Mouse (Mus musculus) bone marrow macrophage, adult 2 months (primary cell): ENCODE measurements around the gene Paqr3. TPM values are rescaled to one million over a fixed set of nuclear protein-coding genes. Genes with fewer than 3 reads are reported as not detected.

Experiments used
- H3K27ac ChIP-seq: 2 replicates; pipeline ENCODE4 v1.5.1; 2012; ENCODE audit warnings: low read depth, low read length; ENCODE audit not compliant: insufficient read depth
- H3K4me1 ChIP-seq: 2 replicates; pipeline ENCODE4 v1.6.1; 2012; ENCODE audit warnings: low read length; ENCODE audit not compliant: control insufficient read depth, insufficient read depth
- H3K4me3 ChIP-seq: 2 replicates; pipeline ENCODE4 v1.5.1; 2012; ENCODE audit warnings: mild to moderate bottlenecking, low read length, moderate library complexity; ENCODE audit not compliant: insufficient read depth
- CTCF ChIP-seq: IDR thresholded peaks from 2 replicates; pipeline ENCODE4 v1.5.1; 2012; ENCODE audit warnings: low read depth, mild to moderate bottlenecking, low read length, moderate library complexity
- POLR2A ChIP-seq: IDR thresholded peaks from 2 replicates; pipeline ENCODE4 v1.6.1; 2012; ENCODE audit warnings: mild to moderate bottlenecking, low read depth, low read length, borderline replicate concordance
- polyA plus RNA-seq: library from polyadenylated mRNA; stranded (reverse); fragments of >200 nt; gene quantifications from 2 replicates; pipeline ENCODE4 v1.2.4, GENCODE M21; 2012; ENCODE audit not compliant: missing spikeins, insufficient read depth, insufficient read length

Gene Paqr3
- polyA plus RNA-seq, 1 experiment, result 2.4 TPM

GRCm38 (mm10) chr5:97110133-97110532, 1.3 kb downstream of the Paqr3 start:
- peaks cover 10% of the 10 kb centered on the region for H3K4me1 ChIP-seq
- H3K4me3 ChIP-seq, result no peak overlapping the region
- no peak overlapping the region for H3K27ac ChIP-seq
- no peak for TF ChIP-seq POLR2A

GRCm38 (mm10) chr5:97108333-97108732, 3.1 kb downstream of the Paqr3 start:
- peaks cover 10% of the 10 kb centered on the region for H3K4me1 ChIP-seq
- H3K27ac ChIP-seq, result no peak overlapping the region
- no peak overlapping the region for H3K4me3 ChIP-seq
- TF ChIP-seq POLR2A, result no peak
- TF ChIP-seq CTCF, result no peak

- Histone ChIP-seq H3K27ac (no peak overlapping the region), H3K4me1 (no peaks in the 10 kb centered on the region)
- TF ChIP-seq CTCF (no peak), POLR2A (no peak)
Observed at GRCm38 (mm10) chr5:97099954-97100353, 11.4 kb downstream of the Paqr3 start.

GRCm38 (mm10) chr5:97097631-97098041, 13.8 kb downstream of the Paqr3 start:
- Histone ChIP-seq H3K4me3 (no peak overlapping the region), H3K4me1 (no peaks in the 10 kb centered on the region), H3K27ac (no peak overlapping the region)
- TF ChIP-seq POLR2A (no peak), CTCF (no peak)

More at GRCm38 (mm10) chr5:97099954-97100353, 11.4 kb downstream of the Paqr3 start:
- H3K4me3 ChIP-seq, result no peak overlapping the region

GRCm38 (mm10) chr5:97095335-97095734, 16.1 kb downstream of the Paqr3 start:
- H3K4me3 ChIP-seq, result no peak overlapping the region
- no peak for TF ChIP-seq CTCF
- TF ChIP-seq POLR2A, result no peak
- no peak overlapping the region for H3K27ac ChIP-seq

GRCm38 (mm10) chr5:97092970-97093369, 18.4 kb downstream of the Paqr3 start:
- no peak overlapping the region for H3K27ac ChIP-seq

More at GRCm38 (mm10) chr5:97095335-97095734, 16.1 kb downstream of the Paqr3 start:
- no peaks in the 10 kb centered on the region for H3K4me1 ChIP-seq

GRCm38 (mm10) chr5:97090034-97090784, 21.2 kb downstream of the Paqr3 start:
- Histone ChIP-seq H3K4me3 (no peak overlapping the region), H3K27ac (no peak overlapping the region), H3K4me1 (no peaks in the 10 kb centered on the region)
- TF ChIP-seq POLR2A (no peak), CTCF (no peak)

More at GRCm38 (mm10) chr5:97092970-97093369, 18.4 kb downstream of the Paqr3 start:
- no peaks in the 10 kb centered on the region for H3K4me1 ChIP-seq
- TF ChIP-seq POLR2A (no peak), CTCF (no peak)
- no peak overlapping the region for H3K4me3 ChIP-seq

GRCm38 (mm10) chr5:97089426-97089825, 22.0 kb downstream of the Paqr3 start:
- TF ChIP-seq POLR2A, result no peak
- TF ChIP-seq CTCF, result no peak
- Histone ChIP-seq H3K4me3 (no peak overlapping the region), H3K27ac (no peak overlapping the region), H3K4me1 (no peaks in the 10 kb centered on the region)

GRCm38 (mm10) chr5:97088231-97088630, 23.2 kb downstream of the Paqr3 start:
- Histone ChIP-seq H3K4me3 (no peak overlapping the region), H3K27ac (no peak overlapping the region), H3K4me1 (no peaks in the 10 kb centered on the region)
- no peak for TF ChIP-seq CTCF
- no peak for TF ChIP-seq POLR2A

GRCm38 (mm10) chr5:97087746-97088145, 23.6 kb downstream of the Paqr3 start:
- no peaks in the 10 kb centered on the region for H3K4me1 ChIP-seq
- TF ChIP-seq CTCF (no peak), POLR2A (no peak)
- H3K27ac ChIP-seq, result no peak overlapping the region
- H3K4me3 ChIP-seq, result no peak overlapping the region
